Mouse (Mus musculus) urinary bladder, postnatal 4 days (tissue): ENCODE measurements around the gene Krtap19-2.

Experiments
- DNase-seq, 2 experiments: peaks; one replicate each; pipeline ENCODE4 v3.0.0; 2021 to 2022; ENCODE audit warnings: low spot score in 2 of 2

Krtap19-2 gene

DNA sequence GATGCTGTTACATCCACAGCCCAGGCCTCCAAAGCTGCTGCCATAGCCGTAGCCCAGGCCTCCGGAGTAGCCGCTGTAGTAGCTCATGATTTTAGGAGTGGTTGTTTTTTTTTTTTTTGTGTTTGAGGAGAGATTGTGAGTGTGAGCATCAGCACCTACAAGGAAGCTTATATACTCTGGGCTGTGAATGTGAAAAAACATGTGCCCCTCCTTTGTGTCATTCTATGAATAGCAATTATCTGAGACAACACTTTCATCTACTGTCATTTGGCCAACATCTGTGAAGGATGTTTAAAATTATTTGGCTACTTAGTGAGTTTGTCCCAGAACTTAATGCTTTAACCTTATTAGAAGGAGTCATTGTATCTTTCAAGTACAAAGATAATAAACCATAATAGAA is at the start of gene Krtap19-2:
TSS of gene Krtap19-2 (minus strand) at position 101 of the 400 bp plus-strand sequence.
- no peak for DNase-seq

DNA sequence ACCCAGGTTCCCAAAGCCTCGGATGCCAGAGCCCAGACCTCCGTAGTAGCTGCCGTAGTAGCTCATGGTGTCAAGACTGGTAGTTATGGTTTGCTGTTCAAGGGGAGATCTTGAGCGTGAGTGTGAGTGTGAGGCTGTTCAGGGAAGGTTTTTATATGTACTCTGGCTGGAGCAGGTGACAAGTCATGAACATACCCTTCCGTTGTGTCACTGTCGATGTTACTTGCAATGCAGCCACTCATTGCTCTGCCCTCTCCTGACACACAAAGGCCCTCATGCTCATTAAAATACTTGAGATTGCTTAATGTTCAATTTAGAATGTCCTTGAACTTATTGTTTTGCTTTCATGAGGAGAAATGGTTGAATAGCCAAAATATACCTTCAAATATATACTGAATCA is 22.3 kb upstream of the Krtap19-2 start, which contains the start of gene Krtap19-5:
TSS of gene Krtap19-5 (minus strand) at position 101 of the 400 bp plus-strand sequence.
- no peak for DNase-seq

DNA sequence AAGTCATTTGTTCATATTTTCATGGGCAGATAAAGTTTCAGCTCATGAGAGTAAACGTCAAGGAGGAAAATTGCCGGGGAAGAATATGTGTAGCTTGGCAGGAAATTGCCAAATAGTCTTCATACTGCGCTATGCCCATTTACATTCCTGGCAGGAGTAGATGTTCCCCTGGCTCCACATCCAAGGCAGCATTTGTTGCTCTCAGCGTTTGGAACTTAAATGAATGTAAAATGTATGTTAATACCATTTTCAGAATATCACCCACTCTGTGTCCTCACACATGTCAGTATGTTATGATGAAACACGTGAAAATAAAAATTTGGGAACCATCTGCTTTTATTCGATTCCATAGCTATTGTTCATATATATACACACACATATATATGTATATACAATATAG is 12.8 kb upstream of the Krtap19-2 start:
- no peak for DNase-seq

DNA sequence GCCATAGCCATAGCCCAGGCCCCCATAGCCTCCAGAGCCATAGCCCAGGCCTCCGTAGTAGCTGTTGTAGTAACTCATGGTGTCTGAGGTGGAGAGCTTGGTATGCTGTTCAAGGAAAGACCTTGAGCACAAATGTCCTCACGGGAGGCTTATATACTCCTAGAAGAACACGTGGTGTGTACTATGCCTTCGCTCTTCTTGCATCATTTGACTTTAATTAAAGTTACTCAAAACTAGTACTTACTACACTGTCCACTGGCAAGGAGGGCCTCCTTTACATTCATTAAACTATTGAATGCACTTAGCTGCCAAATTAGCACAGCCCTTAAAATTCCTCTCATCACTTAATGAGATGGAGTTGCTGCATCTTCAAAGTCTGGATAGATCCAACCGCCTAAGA is 10.9 kb upstream of the Krtap19-2 start, which contains the start of gene Krtap19-4:
TSS of gene Krtap19-4 (minus strand) at position 101 of the 400 bp plus-strand sequence.
- no peak for DNase-seq

- DNase-seq, result no peak
These were observed 3.9 kb upstream of the Krtap19-2 start, which contains the start of gene Krtap19-3 for GRCm38 (mm10) chr16:88877938-88878337. Gene Krtap19-3 (minus strand): TSS chr16:88878038.

- no peak for DNase-seq
These were observed 4.8 kb downstream of the Krtap19-2 start, which contains the start of gene Krtap19-1 for GRCm38 (mm10) chr16:88869311-88869710. Gene Krtap19-1 (minus strand): TSS chr16:88869411.

GRCm38 (mm10) chr16:88864887-88865407 is 9.1 kb downstream of the Krtap19-2 start:
- no peak for DNase-seq

GRCm38 (mm10) chr16:88851450-88851849 is 22.6 kb downstream of the Krtap19-2 start:
- no peak for DNase-seq

- no peak for DNase-seq
These were observed 25.5 kb downstream of the Krtap19-2 start for GRCm38 (mm10) chr16:88848558-88848957.

DNA sequence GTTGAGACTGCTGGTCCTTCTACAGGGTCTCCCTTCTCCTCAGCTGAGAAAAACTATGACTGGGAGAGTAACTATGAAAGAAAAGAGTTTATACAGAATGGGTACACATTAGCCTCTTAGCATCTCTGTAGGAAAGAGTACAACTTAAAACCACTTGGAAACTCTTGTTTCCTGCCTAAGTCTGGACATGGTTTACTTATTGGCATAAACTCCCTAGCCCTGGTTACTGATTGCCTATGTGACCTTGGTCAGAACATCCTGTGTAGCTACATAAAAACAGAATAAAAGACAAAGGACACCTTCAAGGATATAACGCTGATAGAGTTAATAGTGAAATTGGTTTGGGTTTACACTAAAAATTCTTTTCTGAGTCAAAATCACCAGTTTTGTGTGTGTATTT is 26.7 kb downstream of the Krtap19-2 start:
- DNase-seq, result no peak

- no peak for DNase-seq
These were observed 47.1 kb downstream of the Krtap19-2 start for GRCm38 (mm10) chr16:88826978-88827377.

DNA sequence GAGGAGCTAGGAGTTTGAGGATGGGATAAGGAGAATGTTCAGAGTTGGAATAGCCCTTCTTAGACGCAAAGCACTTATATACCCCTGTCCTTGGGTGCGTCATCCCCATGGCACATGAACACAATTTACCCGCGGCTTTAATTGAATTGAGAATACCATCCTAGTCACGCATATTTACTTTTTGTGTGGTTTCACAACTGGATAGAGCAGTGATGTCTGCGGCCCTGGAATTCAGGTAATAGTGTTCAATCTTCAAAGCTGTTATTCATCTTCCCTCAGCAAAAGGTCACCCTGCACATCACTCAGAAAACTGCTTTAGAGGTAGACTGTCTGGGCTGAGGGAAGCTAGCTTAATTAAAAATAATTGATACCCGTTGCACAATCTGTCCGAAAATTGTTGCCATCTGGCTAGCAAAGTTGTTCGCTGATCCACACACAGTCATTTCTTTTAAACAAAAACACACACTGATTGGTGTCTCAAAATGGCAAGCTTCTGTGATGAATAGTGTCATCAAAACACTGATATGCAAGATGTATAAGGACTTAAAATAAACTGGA is 47.9 kb downstream of the Krtap19-2 start, which contains the start of gene Krtap14:
TSS of gene Krtap14 (minus strand) at position 51 of the 558 bp plus-strand sequence.
- DNase-seq, result no peak

DNA sequence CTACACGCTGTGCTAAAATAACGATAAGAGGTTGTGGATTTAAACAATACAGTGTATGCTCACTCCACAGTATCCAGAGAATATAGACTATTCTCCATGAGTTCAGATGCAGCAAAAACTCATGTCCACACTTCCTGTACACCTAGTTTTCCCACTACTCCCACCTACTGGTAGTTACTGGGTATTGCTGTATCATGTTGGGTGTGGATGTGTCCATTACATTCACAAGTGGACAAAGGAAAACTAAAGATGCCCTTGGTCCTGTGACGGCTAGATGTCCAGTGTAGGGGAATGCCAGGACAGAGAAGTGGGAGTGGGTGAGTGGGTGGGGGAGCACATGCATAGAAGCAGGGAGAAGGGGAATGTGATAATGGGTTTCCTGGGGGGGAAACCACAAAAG is 50.3 kb downstream of the Krtap19-2 start:
- no peak for DNase-seq
